Mouse (Mus musculus) G1E (cell line): ENCODE results near the gene Ulk4. TPM values are rescaled to one million over a fixed set of nuclear protein-coding genes. Genes with fewer than 3 reads are reported as not detected.

Source experiments
- ATAC-seq: 2 replicates; pipeline ENCODE4 v1.8.0; 2016; ENCODE audit warnings: mild to moderate bottlenecking; ENCODE audit not compliant: insufficient number of reproducible peaks, poor library complexity, low FRiP score, severe bottlenecking; ENCODE audit errors: extremely low read depth
- DNase-seq: peaks from one replicate; pipeline ENCODE4 v3.0.0; 2012; ENCODE audit warnings: low spot score
- H3K27me3 ChIP-seq: 2 replicates; pipeline ENCODE4 v1.6.1; 2012; ENCODE audit warnings: mild to moderate bottlenecking, low read length, inconsistent platforms; ENCODE audit not compliant: insufficient read depth
- H3K36me3 ChIP-seq: replicated peaks from 2 replicates; pipeline ENCODE3; 2012; ENCODE audit warnings: mild to moderate bottlenecking, inconsistent platforms
- H3K4me1 ChIP-seq: 2 replicates; pipeline ENCODE4 v1.6.1; 2012; ENCODE audit warnings: low read depth, low read length, inconsistent platforms, mixed read lengths; ENCODE audit not compliant: insufficient read depth
- H3K4me3 ChIP-seq: 2 replicates; pipeline ENCODE4 v1.5.1; 2012; ENCODE audit warnings: low read depth, mild to moderate bottlenecking, inconsistent platforms, low read length, moderate library complexity, mixed read lengths
- H3K9me3 ChIP-seq: replicated peaks from 2 replicates; pipeline ENCODE4 v1.6.1; 2012; ENCODE audit warnings: inconsistent platforms
- CTCF ChIP-seq: IDR thresholded peaks from 2 replicates; pipeline ENCODE4 v1.5.1; 2012; ENCODE audit warnings: low read depth, low read length, inconsistent platforms, mixed read lengths
- GATA1 ChIP-seq: IDR thresholded peaks from 2 replicates; pipeline ENCODE4 v1.6.1; 2012; ENCODE audit warnings: borderline replicate concordance, low read length, inconsistent platforms, mixed read lengths
- GATA2 ChIP-seq: IDR thresholded peaks from 2 replicates; pipeline ENCODE4 v1.6.1; 2012; ENCODE audit warnings: low read depth, low read length, inconsistent platforms, borderline replicate concordance
- POLR2AphosphoS5 ChIP-seq: IDR thresholded peaks from 2 replicates; pipeline ENCODE4 v1.6.1; 2012; ENCODE audit warnings: low read depth, low read length, inconsistent platforms; ENCODE audit not compliant: insufficient replicate concordance
- TAL1 ChIP-seq: conservative IDR thresholded peaks from 2 replicates; pipeline ENCODE4 v1.6.1; 2012; ENCODE audit warnings: low read depth, low read length, inconsistent platforms, mixed read lengths
- polyA plus RNA-seq: library from polyadenylated mRNA; stranded (reverse); fragments of >175 nt; gene quantifications from 2 replicates; pipeline ENCODE4 v1.2.3, GENCODE M21; 2012
- total RNA-seq, 2 experiments: library from RNA; stranded (forward) in 1 of 2; stranded (reverse) in 1 of 2; fragments of 200-1000 nt in 1 of 2; fragments of >200 nt in 1 of 2; fragmentation: Nextera tagmentation in 1 of 2; gene quantifications; 2 replicates each; pipeline ENCODE4 v1.2.3; 2014 to 2017

Gene Ulk4
- total and polyA plus RNA-seq, 3 experiments: 0.52 to 3.2 (median 1.6) TPM

DNA sequence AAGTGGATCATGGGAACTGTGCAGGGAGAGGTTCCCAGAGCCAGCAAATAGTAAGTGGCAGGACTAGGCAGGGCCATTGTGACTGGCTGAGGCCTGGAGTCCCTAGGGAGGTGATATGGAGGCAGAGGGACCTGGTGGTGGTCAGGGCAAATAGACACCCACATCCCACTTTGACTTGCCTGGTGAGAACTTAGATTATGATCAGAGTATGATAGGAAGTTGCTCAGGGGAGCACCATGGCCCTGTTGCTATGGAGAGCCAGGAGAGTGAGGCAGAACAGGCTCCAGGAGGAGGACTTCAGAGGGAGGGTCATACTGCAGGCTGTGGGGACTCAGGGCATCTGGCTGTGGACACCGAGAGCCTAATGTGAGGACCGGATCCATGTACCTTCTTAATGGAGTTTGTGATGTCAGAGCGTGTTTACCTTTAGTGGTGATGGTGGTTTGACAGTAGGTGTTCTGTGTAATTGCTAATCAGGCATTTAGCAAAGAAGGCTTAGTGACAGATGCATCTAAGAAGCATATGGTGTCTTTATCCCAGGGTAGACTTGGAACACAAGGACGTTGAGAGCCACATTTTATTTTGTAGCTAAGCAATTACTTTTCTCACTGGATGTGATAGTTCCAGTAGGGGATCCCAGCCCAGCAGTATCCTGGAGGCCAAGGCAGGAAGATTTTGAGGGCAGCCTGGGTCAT lies 39.1 kb upstream of the Ulk4 start:
- Histone ChIP-seq H3K9me3 (no peaks in the 10 kb centered on the region), H3K4me3 (no peak overlapping the region), H3K36me3 (peaks cover 40% of the 10 kb centered on the region), H3K27me3 (no peaks in the 10 kb centered on the region), H3K4me1 (peaks cover 65% of the 10 kb centered on the region)
- TF ChIP-seq GATA2: no peak
- no peak for TF ChIP-seq TAL1
- no peak for TF ChIP-seq CTCF
- no peak for TF ChIP-seq POLR2AphosphoS5
- TF ChIP-seq GATA1: no peak
- DNase-seq: no peak
- no peak for ATAC-seq

DNA sequence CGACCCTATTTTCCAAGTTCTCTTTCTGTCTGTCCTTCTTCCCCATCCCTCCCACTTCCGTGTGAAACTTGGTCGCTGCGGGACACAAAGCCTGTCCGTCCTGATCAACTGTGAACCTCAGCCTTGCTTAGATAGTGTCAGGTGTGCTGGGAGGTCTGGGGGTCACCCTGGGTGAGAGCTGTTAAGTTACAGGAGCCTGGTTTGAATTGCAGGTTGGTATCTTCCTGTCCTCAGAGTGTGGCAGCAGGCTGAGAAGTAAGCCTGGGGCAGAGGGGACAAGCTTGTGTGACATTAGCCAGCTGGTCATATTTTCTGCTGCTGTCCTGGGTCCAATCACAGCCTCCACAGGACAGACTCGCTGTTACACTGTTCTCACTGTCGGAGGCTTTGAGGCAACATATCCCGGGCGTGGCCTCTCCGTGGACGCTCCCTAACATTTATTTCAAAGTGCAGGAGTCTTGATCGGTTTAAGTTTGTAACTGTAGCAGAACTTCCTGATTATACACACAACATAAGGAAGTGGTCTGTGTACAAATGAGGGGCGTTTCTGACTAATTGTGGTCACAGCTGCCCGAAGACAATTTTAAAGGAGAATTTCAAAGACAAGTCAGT lies 37.6 kb upstream of the Ulk4 start:
- TF ChIP-seq GATA2 (no peak), GATA1 (no peak), POLR2AphosphoS5 (no peak), CTCF (no peak), TAL1 (no peak)
- H3K4me1 ChIP-seq: peaks cover 62% of the 10 kb centered on the region
- ATAC-seq (peak; percentile 24; the same call in 1 of the 2 replicates), DNase-seq (peak; percentile 18)
- H3K4me3 ChIP-seq: peak overlapping the region; percentile 66
- H3K9me3 ChIP-seq: no peaks in the 10 kb centered on the region
- peaks cover 40% of the 10 kb centered on the region for H3K36me3 ChIP-seq
- no peaks in the 10 kb centered on the region for H3K27me3 ChIP-seq

DNA sequence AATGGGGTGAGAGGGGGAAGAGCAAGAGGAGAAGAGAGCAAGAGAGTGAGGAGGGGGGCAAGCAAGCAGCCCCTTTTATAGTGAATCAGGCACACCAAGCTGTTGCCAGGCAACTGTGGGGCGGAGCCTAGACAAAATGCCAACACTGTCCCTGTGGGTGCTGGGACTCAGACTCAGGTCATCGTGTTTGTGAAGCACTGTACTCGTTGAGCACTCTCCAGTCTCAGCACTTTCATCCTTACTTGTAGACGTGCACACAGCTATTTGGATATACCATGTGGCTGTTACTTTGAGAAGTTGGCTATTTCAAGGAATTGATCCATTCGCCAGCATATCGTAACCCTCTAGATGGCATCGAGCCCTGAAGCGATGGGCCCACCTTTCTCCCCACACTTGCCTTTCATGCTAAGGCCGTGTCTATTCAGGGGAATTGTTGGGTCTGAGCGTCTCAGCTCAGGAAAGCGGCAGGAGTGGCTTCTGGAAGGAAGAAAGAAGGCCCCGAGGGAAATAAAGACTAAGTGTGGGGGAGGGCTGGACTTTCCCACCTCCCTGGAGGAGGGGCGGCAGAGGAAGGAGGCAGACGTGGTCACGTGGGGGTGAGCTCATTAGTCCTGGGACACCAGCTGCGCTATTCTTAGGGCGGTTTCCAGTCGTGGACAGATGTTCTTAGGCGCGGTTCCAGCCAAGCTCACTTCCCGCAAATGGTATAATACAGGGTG lies 36.8 kb upstream of the Ulk4 start:
- peaks cover 41% of the 10 kb centered on the region for H3K36me3 ChIP-seq
- no peak for TF ChIP-seq TAL1
- TF ChIP-seq POLR2AphosphoS5: no peak
- TF ChIP-seq GATA1: no peak
- no peak for TF ChIP-seq CTCF
- TF ChIP-seq GATA2: no peak
- H3K9me3 ChIP-seq: no peaks in the 10 kb centered on the region
- peak overlapping the region; percentile 66; the same call in 1 of the 2 replicates for H3K4me3 ChIP-seq
- no peaks in the 10 kb centered on the region for H3K27me3 ChIP-seq
- ATAC-seq (peak; percentile 88), DNase-seq (peak; percentile 79)
- H3K4me1 ChIP-seq: peaks cover 66% of the 10 kb centered on the region

DNA sequence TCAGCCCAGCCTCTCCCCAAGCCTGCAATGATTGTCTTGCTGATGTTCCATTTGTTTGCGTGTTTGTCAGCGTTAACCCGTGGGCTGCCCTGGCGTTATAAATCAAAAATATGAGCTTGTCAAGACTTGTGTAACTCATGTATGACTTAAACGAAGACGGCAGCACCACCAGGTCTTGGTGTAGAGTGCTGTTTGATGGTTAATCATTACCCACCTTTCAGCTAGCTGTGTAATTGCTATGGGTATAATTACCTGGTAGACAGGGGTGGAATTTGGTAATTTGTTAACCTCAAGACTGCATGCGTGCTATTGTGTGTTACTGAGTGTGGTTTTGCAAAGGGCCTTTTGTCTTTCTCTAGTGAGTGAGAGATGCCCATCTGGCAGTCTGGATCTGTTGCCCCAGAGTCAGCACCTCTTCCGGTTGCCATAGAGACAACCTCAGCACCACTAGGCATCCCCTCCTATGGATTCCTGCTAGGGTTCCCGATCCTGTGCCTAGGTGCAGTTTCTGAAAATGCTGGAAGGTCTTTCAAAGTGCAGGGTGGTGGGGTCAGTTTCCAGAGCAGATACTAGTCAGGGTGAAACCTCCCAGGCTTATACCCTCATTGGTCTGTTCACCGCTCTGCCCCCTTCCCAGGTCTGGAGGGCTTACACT lies 35.4 kb upstream of the Ulk4 start:
- ATAC-seq (no peak), DNase-seq (no peak)
- Histone ChIP-seq H3K36me3 (peaks cover 39% of the 10 kb centered on the region), H3K9me3 (no peaks in the 10 kb centered on the region), H3K27me3 (no peaks in the 10 kb centered on the region), H3K4me3 (no peak overlapping the region), H3K4me1 (peaks cover 57% of the 10 kb centered on the region)
- TF ChIP-seq CTCF (no peak), POLR2AphosphoS5 (no peak), GATA2 (no peak), TAL1 (no peak), GATA1 (no peak)

DNA sequence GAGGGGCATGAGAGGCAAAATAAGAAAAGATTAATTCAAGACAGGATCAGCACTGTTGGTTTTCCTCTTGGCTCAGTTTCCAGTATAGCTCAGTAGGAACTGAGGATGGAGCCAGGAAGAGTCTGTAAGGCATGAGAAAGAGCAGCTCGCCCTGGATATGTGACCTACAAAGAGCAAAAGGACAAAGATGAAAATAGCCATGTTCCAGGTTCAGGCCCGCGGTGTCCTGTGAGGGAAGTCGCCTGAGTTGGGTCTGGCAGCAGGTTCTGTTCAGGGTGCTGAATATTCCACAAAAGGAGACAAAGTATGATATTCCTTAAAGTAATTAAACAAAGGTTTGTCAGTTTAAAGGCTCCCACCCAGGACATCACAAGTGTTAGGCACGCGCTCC lies 34.8 kb upstream of the Ulk4 start:
- Histone ChIP-seq H3K27me3 (no peaks in the 10 kb centered on the region), H3K9me3 (no peaks in the 10 kb centered on the region), H3K36me3 (peaks cover 44% of the 10 kb centered on the region), H3K4me1 (peaks cover 51% of the 10 kb centered on the region), H3K4me3 (no peak overlapping the region)
- no peak for DNase-seq
- ATAC-seq: no peak
- TF ChIP-seq TAL1 (no peak), GATA2 (no peak), CTCF (no peak), GATA1 (no peak), POLR2AphosphoS5 (no peak)

DNA sequence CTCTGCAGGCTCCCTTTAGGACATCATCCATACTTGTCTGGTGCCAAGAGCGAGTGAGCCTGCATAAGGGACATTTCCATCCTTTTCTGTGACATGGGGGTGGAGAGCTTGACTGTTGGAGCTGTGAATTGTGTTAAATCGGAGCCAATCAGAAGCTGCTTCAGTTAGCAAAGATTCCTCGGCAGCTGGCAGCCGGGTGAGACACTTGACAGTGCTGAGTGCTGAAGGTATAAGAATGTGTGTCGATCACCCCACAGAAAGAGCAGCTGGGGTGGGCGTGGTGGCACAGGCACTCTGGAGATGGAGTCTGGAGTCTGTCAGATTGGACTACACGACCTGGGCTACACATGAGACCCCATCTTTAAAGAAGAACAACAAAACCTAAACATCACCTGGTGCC lies 33.5 kb upstream of the Ulk4 start:
- ATAC-seq (no peak), DNase-seq (no peak)
- no peak overlapping the region for H3K4me3 ChIP-seq
- no peaks in the 10 kb centered on the region for H3K9me3 ChIP-seq
- peaks cover 50% of the 10 kb centered on the region for H3K36me3 ChIP-seq
- H3K4me1 ChIP-seq: peaks cover 43% of the 10 kb centered on the region
- H3K27me3 ChIP-seq: no peaks in the 10 kb centered on the region
- TF ChIP-seq GATA1 (no peak), TAL1 (no peak), CTCF (no peak), GATA2 (no peak), POLR2AphosphoS5 (no peak)
